Mouse (Mus musculus): ENCODE data around the gene Raet1d. TPM values are rescaled to one million over a fixed set of nuclear protein-coding genes. Genes with fewer than 3 reads are reported as not detected.
"Not testable (repeated sequence)": the region's sequence is repeated elsewhere in the genome, so short reads cannot be mapped to it uniquely, and the experiment has no call there.

Raet1d gene
- not detected for total RNA-seq (2021)
- long read RNA-seq, experiment 1 = 0 reads
- long read RNA-seq, experiment 2 = 0 reads

GRCm38 (mm10) chr10:22360252-22360651, at the start of gene Raet1d:
Raet1d (plus strand) TSS chr10:22360552.
- H3K27ac ChIP-seq; H3K4me3 ChIP-seq; DNase-seq (ENCODE audit: extremely low spot score in 1 of 2, low spot score in 2 of 2); intact Hi-C loops (cut with DNase I): not testable (repeated sequence)

- no peak overlapping the region for H3K4me3 ChIP-seq
- DNase-seq (ENCODE audit: extremely low spot score in 1 of 2, low spot score in 2 of 2) = no peak
- H3K27ac ChIP-seq = no peak overlapping the region
- no peak for TF ChIP-seq CTCF (IDR thresholded peaks at IDR 0.05)
- intact Hi-C loops (cut with DNase I) = no loop called here
Observed at GRCm38 (mm10) chr10:22322858-22323257, 37.5 kb upstream of the Raet1d start.

GRCm38 (mm10) chr10:22345721-22346120, 14.6 kb upstream of the Raet1d start:
- H3K27ac ChIP-seq; DNase-seq (ENCODE audit: extremely low spot score in 1 of 2, low spot score in 2 of 2); H3K4me3 ChIP-seq; intact Hi-C loops (cut with DNase I): not testable (repeated sequence)

- H3K4me3 ChIP-seq; DNase-seq (ENCODE audit: extremely low spot score in 1 of 2, low spot score in 2 of 2); H3K27ac ChIP-seq; intact Hi-C loops (cut with DNase I): not testable (repeated sequence)
Observed at GRCm38 (mm10) chr10:22353548-22354195, 6.7 kb upstream of the Raet1d start.

- H3K27ac ChIP-seq; DNase-seq (ENCODE audit: extremely low spot score in 1 of 2, low spot score in 2 of 2); H3K4me3 ChIP-seq; intact Hi-C loops (cut with DNase I): not testable (repeated sequence)
Observed at GRCm38 (mm10) chr10:22354196-22354574, 6.2 kb upstream of the Raet1d start.

- H3K27ac ChIP-seq; DNase-seq (ENCODE audit: extremely low spot score in 1 of 2, low spot score in 2 of 2); intact Hi-C loops (cut with DNase I); H3K4me3 ChIP-seq: not testable (repeated sequence)
Observed at GRCm38 (mm10) chr10:22357373-22357772, 3.0 kb upstream of the Raet1d start.

GRCm38 (mm10) chr10:22360957-22361356, 605 bp downstream of the Raet1d start:
- H3K4me3 ChIP-seq; H3K27ac ChIP-seq; intact Hi-C loops (cut with DNase I); DNase-seq (ENCODE audit: extremely low spot score in 1 of 2, low spot score in 2 of 2): not testable (repeated sequence)

GRCm38 (mm10) chr10:22361415-22362352, 1.3 kb downstream of the Raet1d start:
- H3K27ac ChIP-seq; intact Hi-C loops (cut with DNase I); H3K4me3 ChIP-seq; DNase-seq (ENCODE audit: extremely low spot score in 1 of 2, low spot score in 2 of 2): not testable (repeated sequence)

GRCm38 (mm10) chr10:22362466-22362865, 2.1 kb downstream of the Raet1d start:
- H3K27ac ChIP-seq; DNase-seq (ENCODE audit: extremely low spot score in 1 of 2, low spot score in 2 of 2); intact Hi-C loops (cut with DNase I); H3K4me3 ChIP-seq: not testable (repeated sequence)

- DNase-seq (ENCODE audit: extremely low spot score in 1 of 2, low spot score in 2 of 2); H3K27ac ChIP-seq; H3K4me3 ChIP-seq; intact Hi-C loops (cut with DNase I): not testable (repeated sequence)
Observed at GRCm38 (mm10) chr10:22364915-22365314, 4.6 kb downstream of the Raet1d start.

- DNase-seq (ENCODE audit: extremely low spot score in 1 of 2, low spot score in 2 of 2); H3K27ac ChIP-seq; H3K4me3 ChIP-seq; intact Hi-C loops (cut with DNase I): not testable (repeated sequence)
Observed at GRCm38 (mm10) chr10:22381226-22381625, 20.9 kb downstream of the Raet1d start.

- H3K27ac ChIP-seq; DNase-seq (ENCODE audit: extremely low spot score in 1 of 2, low spot score in 2 of 2); intact Hi-C loops (cut with DNase I); H3K4me3 ChIP-seq: not testable (repeated sequence)
Observed at GRCm38 (mm10) chr10:22390146-22390545, 29.8 kb downstream of the Raet1d start.

- H3K4me3 ChIP-seq; DNase-seq (ENCODE audit: extremely low spot score in 1 of 2, low spot score in 2 of 2); H3K27ac ChIP-seq; intact Hi-C loops (cut with DNase I): not testable (repeated sequence)
Observed at GRCm38 (mm10) chr10:22391616-22392015, 31.3 kb downstream of the Raet1d start.

- intact Hi-C loops (cut with DNase I); H3K4me3 ChIP-seq; H3K27ac ChIP-seq; DNase-seq (ENCODE audit: extremely low spot score in 1 of 2, low spot score in 2 of 2): not testable (repeated sequence)
Observed at GRCm38 (mm10) chr10:22393028-22393824, 32.9 kb downstream of the Raet1d start.

- H3K4me3 ChIP-seq; H3K27ac ChIP-seq; intact Hi-C loops (cut with DNase I); DNase-seq (ENCODE audit: extremely low spot score in 1 of 2, low spot score in 2 of 2): not testable (repeated sequence)
Observed at GRCm38 (mm10) chr10:22396680-22397079, 36.3 kb downstream of the Raet1d start.

Data from left cerebral cortex, adult 2 months (tissue).